Mouse (Mus musculus) midbrain, postnatal 0 days (tissue): ENCODE data around the gene Ints14. TPM values are rescaled to one million over a fixed set of nuclear protein-coding genes. Genes with fewer than 3 reads are reported as not detected.

Experiments
- ATAC-seq: fragments of 200-750 bp; cut with Nextera tagmentation; 2 replicates; pipeline ENCODE4 v1.8.0; 2017; ENCODE audit warnings: moderate number of reproducible peaks, mild to moderate bottlenecking, moderate TSS enrichment, moderate library complexity; ENCODE audit not compliant: low FRiP score
- DNase-seq: peaks from one replicate; pipeline ENCODE4 v3.0.0-alpha.2; 2015; ENCODE audit warnings: low spot score
- H3K27ac ChIP-seq: fragments of 300-500 bp; sonication (generic); 2 replicates; pipeline ENCODE4 v1.5.1; 2014; ENCODE audit warnings: low read depth, mild to moderate bottlenecking, low read length, mixed read lengths
- H3K27me3 ChIP-seq: fragments of 300-500 bp; sonication (generic); 2 replicates; pipeline ENCODE4 v1.6.1; 2014; ENCODE audit warnings: low read length, control low read depth, mixed read lengths; ENCODE audit not compliant: insufficient read depth
- H3K36me3 ChIP-seq: fragments of 300-500 bp; sonication (generic); 2 replicates; pipeline ENCODE4 v1.6.1; 2014; ENCODE audit warnings: low read length, control low read depth, mixed read lengths; ENCODE audit not compliant: insufficient read depth
- H3K4me1 ChIP-seq: fragments of 300-500 bp; sonication (generic); 2 replicates; pipeline ENCODE4 v1.6.1; 2014; ENCODE audit warnings: mild to moderate bottlenecking, control low read depth, antibody characterized with exemption, low read length, mixed read lengths; ENCODE audit not compliant: insufficient read depth
- H3K4me2 ChIP-seq: fragments of 300-500 bp; sonication (generic); 2 replicates; pipeline ENCODE4 v1.6.1; 2014; ENCODE audit warnings: low read depth, mild to moderate bottlenecking, low read length, mixed read lengths; ENCODE audit not compliant: poor library complexity, severe bottlenecking
- H3K4me3 ChIP-seq: fragments of 300-500 bp; sonication (generic); 2 replicates; pipeline ENCODE4 v1.5.1; 2014; ENCODE audit warnings: low read depth, mild to moderate bottlenecking, low read length, moderate library complexity
- H3K9ac ChIP-seq: fragments of 300-500 bp; sonication (generic); replicated peaks from 2 replicates; pipeline ENCODE4 v1.6.1; 2014; ENCODE audit warnings: mild to moderate bottlenecking, low read length, moderate library complexity, mixed read lengths; ENCODE audit not compliant: poor library complexity, severe bottlenecking
- H3K9me3 ChIP-seq: fragments of 300-500 bp; sonication (generic); 2 replicates; pipeline ENCODE4 v1.6.1; 2016; ENCODE audit warnings: low read length, control low read depth
- CTCF ChIP-seq: IDR thresholded peaks from 2 replicates; pipeline ENCODE4 v1.5.1; 2016; ENCODE audit warnings: antibody characterized with exemption, mild to moderate bottlenecking
- WGBS: fragments of 180-500 bp; shearing (Covaris S2); extraction: QIAGEN DNeasy Blood & Tissue Kit; methylation state at CpG from one replicate; pipeline ENCODE4 v1.1.7; 2014; 5-methylcytosine and 5-hydroxymethylcytosine counted together
- microRNA-seq: library from miRNA; unstranded; fragments of <30 nt; microRNA quantifications from one replicate; pipeline ENCODE4, GENCODE M21; 2016; ENCODE audit warnings: borderline number of aligned reads
- polyA plus RNA-seq: library from polyadenylated mRNA; unstranded; fragments of >200 nt; fragmentation: Nextera tagmentation; extraction: Ambion mirVana; gene quantifications from 2 replicates; pipeline ENCODE4 v1.2.1, GENCODE M21; 2015
- total RNA-seq: library from RNA; depleted of rRNA; stranded (reverse); fragments of >200 nt; gene quantifications from 2 replicates; pipeline ENCODE4 v1.2.3, GENCODE M21; 2014; rRNA removed

Ints14 gene
- total and polyA plus RNA-seq, 2 experiments from 2014 or later: 29.7 to 30.1 TPM

DNA sequence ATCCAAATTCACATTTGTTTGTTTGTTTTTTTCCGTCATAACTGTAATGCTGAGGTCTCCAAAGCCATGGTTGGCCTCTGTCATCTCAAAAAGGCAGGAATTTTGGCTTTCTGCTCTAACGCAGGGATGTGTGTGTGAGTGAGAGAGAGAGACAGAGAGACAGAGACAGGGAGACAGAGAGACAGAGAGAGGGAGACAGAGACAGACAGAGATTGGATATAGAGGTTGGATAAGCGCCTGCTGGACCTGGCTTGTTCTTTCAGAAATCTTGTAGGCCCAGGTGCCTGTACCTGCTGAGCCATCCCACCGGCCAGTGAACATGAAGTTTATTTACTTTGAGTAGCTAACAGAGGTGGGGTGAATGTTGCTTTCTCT lies 71.2 kb downstream of the Ints14 start:
- no peak for TF ChIP-seq CTCF
- DNase-seq (no peak), ATAC-seq (no peak)
- H3K27ac ChIP-seq: no peak overlapping the region
- H3K4me3 ChIP-seq: peak overlapping the region; percentile 94; the same call in 1 of the 2 replicates
- H3K4me2 ChIP-seq: no peak overlapping the region
- H3K36me3 ChIP-seq: no peaks in the 10 kb centered on the region; the same call in 1 of the 2 replicates
- H3K9ac ChIP-seq: no peak overlapping the region
- WGBS: 34% methylated on average over 4 of the region's 4 CpGs
- H3K4me1 ChIP-seq: peaks cover 7% of the 10 kb centered on the region; the same call in 1 of the 2 replicates
- no peaks in the 10 kb centered on the region for H3K27me3 ChIP-seq
- no peaks in the 10 kb centered on the region for H3K9me3 ChIP-seq

DNA sequence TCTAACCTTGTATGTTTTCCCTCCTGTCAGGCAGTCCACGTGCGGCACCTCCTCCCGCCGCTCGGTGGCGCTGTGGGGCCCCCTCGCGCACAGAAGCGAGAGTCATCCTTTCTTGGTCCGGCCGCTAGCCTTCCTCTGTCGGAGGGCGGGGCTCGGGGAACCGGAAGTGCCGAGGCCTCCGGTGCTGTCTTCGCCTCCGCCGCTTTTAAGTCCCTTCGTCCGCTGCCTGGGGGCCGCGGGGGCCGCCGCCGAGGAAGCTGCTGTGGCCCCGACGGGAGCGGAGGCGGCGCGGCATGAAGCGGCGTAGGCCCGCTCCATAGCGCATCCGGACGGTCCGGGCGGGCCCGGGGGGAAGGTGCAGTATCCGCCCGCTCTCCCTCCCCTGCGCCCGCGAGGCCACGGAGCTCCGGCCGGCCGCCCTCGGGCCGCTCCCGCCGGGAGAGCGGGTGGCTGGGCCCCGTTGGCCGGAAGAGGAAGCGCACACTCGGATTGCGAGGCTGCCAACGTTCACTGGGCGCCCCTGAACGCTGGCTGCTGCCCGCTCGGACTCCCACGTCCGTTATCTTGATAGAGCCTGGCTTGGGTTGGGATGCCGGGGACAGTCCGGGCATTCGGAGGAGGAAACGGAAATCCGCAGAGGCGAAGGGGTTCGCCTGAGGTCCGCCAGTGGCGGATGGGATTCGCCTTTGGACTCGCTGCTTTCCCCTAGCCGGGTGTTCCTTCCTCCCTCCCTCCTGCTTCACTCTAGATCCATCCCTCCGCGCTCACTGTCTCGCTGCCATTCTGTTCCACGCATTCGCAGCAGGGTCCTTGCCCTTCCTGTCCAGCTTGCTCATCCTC lies 71.8 kb downstream of the Ints14 start, which contains the start of gene Dpp8:
Dpp8 (plus strand) TSS at position 146 of the 840 bp plus-strand sequence.
- Histone ChIP-seq H3K9ac (peak within 1 kb of the TSS; percentile 99), H3K27ac (peak within 1 kb of the TSS; percentile 95), H3K27me3 (no peaks in the 10 kb centered on the region), H3K9me3 (no peaks in the 10 kb centered on the region), H3K4me2 (peak within 1 kb of the TSS; percentile 70), H3K4me1 (peaks cover 7% of the 10 kb centered on the region; the same call in 1 of the 2 replicates), H3K36me3 (no peaks in the 10 kb centered on the region; the same call in 1 of the 2 replicates), H3K4me3 (peak within 1 kb of the TSS; percentile 94)
- peak; percentile 99 for TF ChIP-seq CTCF
- DNase-seq (peak; percentile 95), ATAC-seq (peak; percentile 94)
- under 1% methylated on average over 72 of the region's 85 CpGs for WGBS

DNA sequence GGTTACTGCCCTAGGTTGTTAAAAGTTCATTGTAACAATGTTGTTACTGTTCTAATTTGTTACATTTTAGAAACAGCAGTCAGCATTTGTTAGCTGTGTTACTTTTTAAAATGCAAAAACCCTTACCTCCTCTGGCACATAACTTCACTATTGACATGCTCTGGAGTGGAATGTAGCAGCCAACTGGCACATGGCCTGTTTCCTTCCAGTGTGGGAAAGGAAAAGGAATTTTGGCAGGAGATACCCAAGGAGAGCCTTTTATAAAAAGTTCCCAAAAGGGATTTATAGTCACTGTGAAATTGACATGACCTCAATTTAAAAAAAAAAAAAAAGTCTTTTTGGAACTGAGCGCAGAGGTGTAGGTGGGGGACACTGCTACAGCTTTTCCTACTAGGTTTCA lies 75.8 kb downstream of the Ints14 start:
- no peak for TF ChIP-seq CTCF
- no peak overlapping the region for H3K27ac ChIP-seq
- ATAC-seq (no peak), DNase-seq (peak; percentile 29)
- WGBS: 76% methylated on average over 1 of the region's 1 CpGs
- no peaks in the 10 kb centered on the region for H3K27me3 ChIP-seq
- H3K9me3 ChIP-seq: no peaks in the 10 kb centered on the region
- H3K4me3 ChIP-seq: no peak overlapping the region
- H3K9ac ChIP-seq: no peak overlapping the region
- peaks cover 20% of the 10 kb centered on the region for H3K36me3 ChIP-seq
- peaks cover 7% of the 10 kb centered on the region; the same call in 1 of the 2 replicates for H3K4me1 ChIP-seq
- H3K4me2 ChIP-seq: no peak overlapping the region

Small RNAs within 50 kb of the gene (microRNA-seq; reads per million reads assigned to microRNA genes)
- not detected for gene Gm25640

Other genes with a start within 250 kb of the Ints14 start
- 206 and 254 TPM in 2 replicates for gene Rab11a, start 223.1 kb upstream of the Ints14 start, total RNA-seq
- gene Rab11a, start 223.1 kb upstream of the Ints14 start, polyA plus RNA-seq: 459 and 473 TPM in 2 replicates
- gene Dennd4a, start 149.6 kb upstream of the Ints14 start, total RNA-seq: 15.2 and 20.7 TPM in 2 replicates
- gene Dennd4a, start 149.6 kb upstream of the Ints14 start, polyA plus RNA-seq: 5.3 and 7.1 TPM in 2 replicates
- not detected in 2 replicates for gene Slc24a1, start 9.3 kb upstream of the Ints14 start, total RNA-seq
- gene Slc24a1, start 9.3 kb upstream of the Ints14 start, polyA plus RNA-seq: 0.16 and 0.19 TPM in 2 replicates
- gene Hacd3, start 60.8 kb downstream of the Ints14 start, total RNA-seq: 204 and 210 TPM in 2 replicates
- gene Hacd3, start 60.8 kb downstream of the Ints14 start, polyA plus RNA-seq: 186 and 197 TPM in 2 replicates
- 86.9 and 105 TPM in 2 replicates for gene Dpp8, start 71.5 kb downstream of the Ints14 start, total RNA-seq
- 26.2 and 28.1 TPM in 2 replicates for gene Dpp8, start 71.5 kb downstream of the Ints14 start, polyA plus RNA-seq
- 46.6 and 52.9 TPM in 2 replicates for gene Igdcc4, start 140.6 kb downstream of the Ints14 start, total RNA-seq
- gene Igdcc4, start 140.6 kb downstream of the Ints14 start, polyA plus RNA-seq: 11.1 and 11.9 TPM in 2 replicates
- gene Igdcc3, start 180.3 kb downstream of the Ints14 start, total RNA-seq: 5.3 and 7.7 TPM in 2 replicates
- 6.4 and 6.6 TPM in 2 replicates for gene Igdcc3, start 180.3 kb downstream of the Ints14 start, polyA plus RNA-seq
- gene Parp16, start 234.4 kb downstream of the Ints14 start, total RNA-seq: 7.5 and 8.0 TPM in 2 replicates
- 7.0 and 7.7 TPM in 2 replicates for gene Parp16, start 234.4 kb downstream of the Ints14 start, polyA plus RNA-seq